Mouse (Mus musculus): ENCODE data around the gene Olfr91.

- TF ChIP-seq CTCF (IDR thresholded peaks at IDR 0.05; ENCODE audit: low read depth, low read length) (no peak), POLR2A (IDR thresholded peaks at IDR 0.05; ENCODE audit: borderline replicate concordance, low read depth, low read length) (no peak)
Measured at GRCm38 (mm10) chr17:37050399-37050798, 47.7 kb downstream of the Olfr91 start.
